Mouse (Mus musculus) liver, postnatal 0 days (tissue): ENCODE data around the gene Slc41a3.

Experiments
- CTCF ChIP-seq: sonication (generic); IDR thresholded peaks from 2 replicates; pipeline ENCODE4 v1.5.1; 2016; ENCODE audit warnings: antibody characterized with exemption, low read depth
- EP300 ChIP-seq: IDR thresholded peaks from 2 replicates; pipeline ENCODE4 v1.6.1; 2016; ENCODE audit warnings: antibody characterized with exemption, low read depth, mild to moderate bottlenecking

GRCm38 (mm10) chr6:90678759-90679158, 74.2 kb downstream of the Slc41a3 start:
- TF ChIP-seq CTCF (no peak), EP300 (no peak)
